Mouse (Mus musculus): ENCODE results near the gene Trrap. TPM values are rescaled to one million over a fixed set of nuclear protein-coding genes. Genes with fewer than 3 reads are reported as not detected.

Gene Trrap
- total RNA-seq, 2 experiments from 2014 or later: 79.4 to 83.9 TPM

- DNase-seq (ENCODE audit: low spot score in 2 of 2): no peak
Measured at GRCm38 (mm10) chr5:144773231-144773630, 5.7 kb downstream of the Trrap start.

- no peak for DNase-seq (ENCODE audit: low spot score in 2 of 2)
Measured at GRCm38 (mm10) chr5:144780654-144781053, 13.1 kb downstream of the Trrap start.

GRCm38 (mm10) chr5:144786464-144786863 lies 18.9 kb downstream of the Trrap start:
- no peak for DNase-seq (ENCODE audit: low spot score in 2 of 2)

GRCm38 (mm10) chr5:144793374-144793773 lies 25.8 kb downstream of the Trrap start:
- no peak for DNase-seq (ENCODE audit: low spot score in 2 of 2)

GRCm38 (mm10) chr5:144794687-144795086 lies 27.2 kb downstream of the Trrap start:
- DNase-seq (ENCODE audit: low spot score in 2 of 2): no peak

- no peak for DNase-seq (ENCODE audit: low spot score in 2 of 2)
Measured at GRCm38 (mm10) chr5:144797116-144797515, 29.6 kb downstream of the Trrap start.

- DNase-seq (ENCODE audit: low spot score in 2 of 2): no peak
Measured at GRCm38 (mm10) chr5:144803066-144803465, 35.5 kb downstream of the Trrap start.

GRCm38 (mm10) chr5:144804181-144804580 lies 36.6 kb downstream of the Trrap start:
- no peak for DNase-seq (ENCODE audit: low spot score in 2 of 2)

- DNase-seq (ENCODE audit: low spot score in 2 of 2): no peak
Measured at GRCm38 (mm10) chr5:144806931-144807330, 39.4 kb downstream of the Trrap start.

GRCm38 (mm10) chr5:144828365-144829102 lies 61.0 kb downstream of the Trrap start:
- DNase-seq (ENCODE audit: low spot score in 2 of 2): peak in 1 of 2 experiments; percentile 62

GRCm38 (mm10) chr5:144829631-144830030 lies 62.1 kb downstream of the Trrap start:
- no peak for DNase-seq (ENCODE audit: low spot score in 2 of 2)

GRCm38 (mm10) chr5:144831840-144832469 lies 64.4 kb downstream of the Trrap start:
- no peak for DNase-seq (ENCODE audit: low spot score in 2 of 2)

GRCm38 (mm10) chr5:144836100-144836499 lies 68.6 kb downstream of the Trrap start:
- no peak for DNase-seq (ENCODE audit: low spot score in 2 of 2)

- no peak for DNase-seq (ENCODE audit: low spot score in 2 of 2)
Measured at GRCm38 (mm10) chr5:144845352-144845751, 77.8 kb downstream of the Trrap start.

- no peak for DNase-seq (ENCODE audit: low spot score in 2 of 2)
Measured at GRCm38 (mm10) chr5:144848735-144849134, 81.2 kb downstream of the Trrap start.

GRCm38 (mm10) chr5:144849932-144850331 lies 82.4 kb downstream of the Trrap start:
- no peak for DNase-seq (ENCODE audit: low spot score in 2 of 2)

GRCm38 (mm10) chr5:144851820-144852219 lies 84.3 kb downstream of the Trrap start:
- no peak for DNase-seq (ENCODE audit: low spot score in 2 of 2)

GRCm38 (mm10) chr5:144853931-144854330 lies 86.4 kb downstream of the Trrap start:
- no peak for DNase-seq (ENCODE audit: low spot score in 2 of 2)

GRCm38 (mm10) chr5:144855936-144856335 lies 88.4 kb downstream of the Trrap start:
- DNase-seq (ENCODE audit: low spot score in 2 of 2): no peak

- DNase-seq (ENCODE audit: low spot score in 2 of 2): no peak
Measured at GRCm38 (mm10) chr5:144858527-144858926, 91.0 kb downstream of the Trrap start.

GRCm38 (mm10) chr5:144859284-144859683 lies 91.8 kb downstream of the Trrap start:
- DNase-seq (ENCODE audit: low spot score in 2 of 2): no peak

GRCm38 (mm10) chr5:144860913-144861312 lies 93.4 kb downstream of the Trrap start:
- DNase-seq (ENCODE audit: low spot score in 2 of 2): no peak

GRCm38 (mm10) chr5:144866923-144867322 lies 99.4 kb downstream of the Trrap start:
- DNase-seq (ENCODE audit: low spot score in 2 of 2): no peak

Data from gastrocnemius, postnatal 4 days (tissue).